Mouse (Mus musculus) fat pad, adult 2 months (tissue): ENCODE measurements around the gene 1700001C02Rik.

Experiments used
- DNase-seq: peaks from one replicate; pipeline ENCODE4 v3.0.0-alpha.2; 2011; ENCODE audit warnings: low read depth, low spot score; ENCODE audit errors: extremely low read depth

Gene 1700001C02Rik

DNA sequence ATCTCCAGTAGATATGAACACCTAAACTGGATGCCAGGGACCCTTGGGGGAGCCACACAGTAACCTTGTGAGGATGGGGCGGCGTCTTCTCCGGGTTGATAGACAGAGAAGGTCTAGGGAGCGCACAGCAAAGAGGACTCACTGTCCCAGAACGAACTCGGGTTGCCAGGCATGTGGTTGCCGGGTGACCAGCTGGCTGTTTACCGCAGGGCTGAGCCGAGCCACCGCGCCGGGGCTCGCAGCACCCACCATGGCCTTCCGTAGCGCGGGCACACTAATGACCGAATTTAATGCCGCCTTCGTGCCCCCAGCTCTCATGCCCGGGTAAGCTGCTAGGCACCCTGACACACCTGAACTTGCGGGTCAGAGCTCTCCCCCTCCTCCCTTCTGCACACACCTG lies at the start of gene 1700001C02Rik:
TSS of gene 1700001C02Rik (plus strand) at position 187 of the 400 bp plus-strand sequence.
- DNase-seq, result no peak

DNA sequence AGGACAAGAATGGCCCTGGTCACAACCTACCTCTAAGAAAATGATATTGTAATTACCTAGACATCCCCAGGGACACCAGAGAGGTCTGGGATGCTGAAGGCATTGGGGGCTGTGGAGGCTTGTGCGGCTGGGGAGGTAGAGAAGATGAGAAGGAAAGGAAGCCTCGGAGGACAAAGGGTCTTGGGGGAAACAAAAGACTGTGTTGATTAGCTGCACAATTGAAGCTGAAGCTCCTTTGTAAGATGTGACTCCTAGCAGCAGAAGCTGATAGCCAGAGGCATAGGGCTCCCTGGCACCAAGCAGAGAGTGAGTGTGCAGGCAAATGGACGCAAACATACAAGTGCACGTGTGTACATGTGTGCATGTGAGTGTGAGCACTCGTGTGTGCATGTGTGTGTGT lies 49.2 kb upstream of the 1700001C02Rik start:
- no peak for DNase-seq

DNA sequence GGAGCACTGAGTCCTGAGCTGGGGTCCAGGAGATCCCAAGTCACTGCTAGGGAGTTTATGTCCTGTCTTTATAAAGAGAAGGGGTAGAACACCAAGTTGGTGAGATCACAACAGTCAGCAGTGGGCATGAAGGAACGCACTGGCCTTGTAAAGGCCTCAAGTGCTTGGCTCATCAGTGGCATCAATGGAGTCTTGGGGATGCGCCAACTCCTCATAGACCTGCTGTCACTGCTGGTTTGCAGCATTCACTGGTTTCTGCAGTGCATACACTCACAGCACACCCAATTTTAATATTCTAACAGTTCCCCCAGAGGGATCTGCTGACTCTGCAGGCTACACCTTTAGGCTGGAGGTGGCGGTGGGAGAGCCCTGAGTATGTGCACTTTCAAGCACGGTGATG lies 42.7 kb upstream of the 1700001C02Rik start:
- DNase-seq, result no peak

DNA sequence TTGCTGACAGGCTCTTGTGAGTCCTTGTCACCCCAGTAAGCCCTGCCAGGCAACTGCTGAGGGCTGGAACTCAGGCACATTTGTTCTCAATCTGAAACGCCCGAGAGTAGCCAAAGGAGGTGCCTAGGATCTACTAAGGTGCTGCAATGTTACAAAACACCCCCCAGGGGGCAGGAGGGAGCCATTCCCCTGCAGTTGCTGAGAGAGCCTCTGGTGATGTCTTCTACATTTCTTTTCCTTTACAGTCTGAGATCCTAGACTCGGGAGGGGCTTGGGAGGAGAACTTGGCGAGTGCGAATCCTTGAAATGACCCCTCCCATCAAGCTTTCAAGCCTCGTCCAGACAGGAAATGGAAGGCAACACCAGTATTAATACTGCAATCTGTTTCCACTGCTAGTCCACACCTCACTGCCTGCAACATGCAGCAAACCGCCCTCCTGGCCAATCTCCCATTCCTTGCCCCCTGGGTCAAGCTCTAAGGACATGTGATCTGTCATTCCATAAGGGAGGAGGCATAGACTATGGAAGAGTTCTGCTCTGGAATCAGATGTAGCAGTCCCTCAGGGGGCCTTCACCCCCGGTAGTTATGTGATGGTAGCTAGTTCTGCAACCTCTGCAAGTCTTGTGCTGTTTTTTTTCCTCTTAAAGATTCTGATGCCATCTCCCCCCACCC lies 42.1 kb upstream of the 1700001C02Rik start:
- no peak for DNase-seq

DNA sequence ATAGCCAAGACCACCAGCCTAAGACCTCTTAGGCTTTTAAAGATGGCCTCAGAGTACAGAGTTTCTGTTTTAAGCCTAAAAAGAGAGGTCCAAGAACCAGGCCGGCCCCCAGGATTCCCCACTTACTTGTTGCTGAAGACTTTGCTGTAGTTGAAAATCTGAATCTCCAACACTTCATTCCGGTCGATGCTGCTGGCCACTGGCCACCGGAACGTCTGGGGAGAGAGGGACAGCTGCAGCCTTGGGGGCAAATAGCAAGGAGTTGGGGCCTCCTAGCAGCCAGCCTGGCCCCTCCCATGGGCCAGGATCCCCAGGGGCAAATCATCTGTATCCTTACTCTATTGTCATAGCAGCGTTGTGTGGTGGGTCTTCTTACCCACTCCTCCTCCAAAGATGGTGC lies 38.4 kb upstream of the 1700001C02Rik start:
- DNase-seq, result no peak

DNA sequence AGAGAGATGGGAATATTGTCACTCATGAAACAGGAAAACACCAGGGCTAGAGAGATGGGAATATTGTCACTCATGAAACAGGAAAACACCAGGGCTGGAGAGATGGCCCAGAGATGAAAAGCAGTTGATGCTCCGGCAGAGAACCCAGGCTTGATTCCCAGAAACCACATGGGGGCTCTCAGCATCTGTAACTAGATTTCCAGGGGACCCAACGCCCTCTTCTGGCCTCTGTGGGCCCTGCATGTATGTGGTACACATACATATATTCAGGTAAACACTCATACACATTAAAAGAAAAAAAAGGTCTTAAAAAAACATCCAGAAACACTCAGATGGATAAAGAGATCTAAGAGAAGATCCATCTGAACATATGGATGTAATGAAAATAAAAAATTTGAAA lies 26.9 kb upstream of the 1700001C02Rik start:
- DNase-seq, result no peak

DNA sequence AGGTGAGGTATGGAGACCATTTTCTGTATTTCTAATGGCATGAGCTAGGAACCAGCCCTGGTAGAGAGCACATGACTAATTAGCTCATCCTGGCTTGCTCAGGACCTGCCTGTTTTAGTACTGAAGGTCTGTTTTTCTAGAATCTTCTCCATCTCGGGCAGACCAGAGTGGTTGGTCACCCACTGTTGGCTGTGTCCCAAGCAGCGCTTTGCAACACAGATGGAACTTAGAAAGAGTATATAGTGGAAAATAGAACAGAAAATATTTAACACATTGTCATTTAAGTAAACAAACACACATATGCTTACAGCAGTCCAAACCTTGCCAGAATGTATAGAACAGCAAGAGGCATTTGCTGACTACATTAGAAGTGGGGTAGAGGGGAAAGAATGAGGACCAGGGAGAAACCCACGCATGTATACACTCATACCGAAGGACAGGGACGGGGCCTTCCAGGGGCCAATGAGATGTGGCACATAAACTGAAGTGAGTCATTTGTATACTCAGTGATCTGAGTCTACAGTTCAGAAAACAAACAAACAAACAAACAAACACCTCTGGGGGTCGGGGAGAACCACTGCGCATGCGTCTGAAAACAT lies 25.4 kb upstream of the 1700001C02Rik start:
- no peak for DNase-seq

DNA sequence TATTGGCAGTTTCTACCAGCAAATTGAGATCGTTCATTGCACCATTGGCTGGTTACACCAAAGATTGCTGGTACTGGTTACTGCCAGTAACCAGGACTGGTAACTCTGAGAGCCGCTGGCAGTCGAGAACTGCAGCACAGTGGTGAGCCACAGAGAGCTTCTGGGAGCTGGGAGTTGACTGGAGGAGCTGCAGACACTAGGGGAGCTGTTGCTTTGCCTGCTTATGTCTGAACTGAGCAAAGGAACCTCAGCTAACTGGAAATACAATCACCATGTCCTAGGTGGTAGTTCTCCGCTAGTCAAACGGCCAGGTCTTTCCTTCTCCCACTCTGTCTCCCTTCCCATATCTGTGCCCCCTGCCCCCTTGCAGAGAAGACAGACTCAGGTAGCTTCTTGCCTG lies 23.7 kb upstream of the 1700001C02Rik start:
- DNase-seq, result no peak

DNA sequence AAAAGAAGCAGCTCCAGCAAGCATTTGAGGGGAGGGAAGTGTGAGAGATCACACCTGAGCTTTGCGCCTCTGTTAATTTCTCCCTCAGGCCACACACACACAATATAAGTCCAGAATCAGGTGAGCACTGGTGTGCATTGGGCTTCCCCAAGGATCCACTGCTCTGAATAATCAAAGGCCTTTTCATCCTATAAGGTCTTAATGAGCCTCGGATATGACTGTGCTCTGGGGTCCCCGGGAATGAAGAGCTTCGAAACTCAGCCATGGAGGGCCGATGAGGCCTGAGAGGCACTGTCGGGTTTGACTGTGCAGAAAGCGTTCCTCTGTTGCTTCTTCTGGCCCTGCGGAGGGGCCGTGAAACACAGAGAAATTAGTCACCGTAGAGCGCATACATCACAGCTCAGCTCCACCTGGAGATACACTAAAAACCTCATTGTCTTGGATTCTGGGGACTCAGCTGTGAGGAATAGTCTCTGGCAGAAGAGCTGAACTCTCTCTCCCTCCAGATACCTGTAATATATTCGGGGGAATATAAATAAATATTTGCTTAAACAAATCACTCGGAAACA lies 21.4 kb upstream of the 1700001C02Rik start:
- DNase-seq, result no peak

DNA sequence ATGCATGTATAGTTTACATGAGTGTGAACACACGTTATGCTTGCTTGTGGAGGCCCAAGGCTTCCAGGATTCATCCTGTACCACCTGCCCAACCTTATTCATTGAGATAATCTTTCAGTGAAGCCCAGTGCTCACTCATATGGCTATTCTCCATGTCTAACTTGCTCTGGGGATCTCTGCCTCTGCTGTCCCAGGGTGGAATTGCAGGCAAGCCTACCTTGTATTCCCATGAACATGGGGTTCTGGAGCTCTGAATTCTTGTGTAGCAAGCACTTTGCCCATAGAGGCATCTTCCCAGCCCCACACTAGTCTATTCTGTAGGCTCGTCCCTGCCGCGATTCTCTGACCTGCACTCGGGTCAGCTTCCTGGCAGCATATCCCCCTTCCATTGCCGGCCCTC lies 9.8 kb upstream of the 1700001C02Rik start:
- DNase-seq, result no peak

DNA sequence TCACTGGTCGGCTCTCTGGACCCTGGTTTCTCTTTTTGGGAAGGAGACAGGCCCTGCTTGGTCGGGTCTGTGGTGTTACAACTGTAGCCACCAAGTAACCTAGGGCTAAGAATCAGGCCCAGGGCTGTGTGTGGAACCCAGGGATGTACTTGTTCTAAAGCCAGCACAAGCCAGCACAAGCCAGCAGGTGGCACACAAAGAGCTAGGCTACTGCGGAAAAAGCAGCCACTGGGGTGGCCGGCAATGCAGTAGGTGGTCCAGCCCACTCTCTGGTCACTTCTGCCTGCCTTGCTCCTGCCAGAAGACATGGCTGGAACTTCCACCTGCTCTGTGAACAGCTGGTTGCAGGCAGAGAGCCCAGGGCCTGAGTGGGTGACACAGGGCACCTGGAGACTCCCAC lies 5.7 kb upstream of the 1700001C02Rik start:
- DNase-seq, result no peak

DNA sequence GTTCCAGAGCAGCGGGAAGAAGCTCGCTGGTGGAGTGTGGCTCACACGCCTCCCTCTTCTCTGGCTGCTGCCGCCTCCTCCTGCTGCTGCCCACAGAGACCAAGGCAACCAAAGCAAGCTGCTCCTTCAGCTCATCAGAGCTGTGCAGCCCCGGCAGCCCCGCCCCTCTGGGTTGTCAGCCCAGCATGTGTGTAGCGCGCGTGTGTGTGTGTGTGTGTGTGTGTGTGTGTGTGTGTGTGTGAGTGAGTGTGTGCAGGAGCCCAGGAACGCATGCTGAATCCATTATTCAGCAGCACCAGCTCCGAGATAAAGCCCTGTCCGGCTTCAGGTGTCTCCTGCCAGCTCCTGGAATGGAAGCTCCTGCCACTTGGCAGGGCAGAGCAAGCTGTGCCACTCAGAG lies 4.0 kb upstream of the 1700001C02Rik start, which contains the start of gene Otof:
TSS of gene Otof (minus strand) at position 112 of the 400 bp plus-strand sequence.
- no peak for DNase-seq

DNA sequence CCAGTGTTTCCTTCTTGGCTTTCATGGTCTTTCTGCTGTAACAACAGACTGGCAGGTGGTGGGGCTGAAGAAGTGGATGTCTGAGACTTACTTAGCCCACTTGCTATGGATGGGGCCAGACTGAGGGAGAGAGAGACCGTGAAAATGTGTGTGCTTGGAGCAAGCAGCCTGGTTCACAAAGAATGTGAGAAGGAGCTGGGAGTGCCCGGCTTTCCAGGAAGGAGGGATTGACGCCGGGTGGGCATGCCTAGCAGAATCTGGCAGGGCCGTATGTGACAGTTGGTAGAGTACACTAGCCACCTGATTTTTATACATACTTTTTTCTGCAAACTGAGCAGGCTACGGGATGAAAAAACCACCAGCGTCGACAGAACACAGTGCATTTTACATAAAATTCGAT lies 468 bp downstream of the 1700001C02Rik start:
- DNase-seq, result no peak

DNA sequence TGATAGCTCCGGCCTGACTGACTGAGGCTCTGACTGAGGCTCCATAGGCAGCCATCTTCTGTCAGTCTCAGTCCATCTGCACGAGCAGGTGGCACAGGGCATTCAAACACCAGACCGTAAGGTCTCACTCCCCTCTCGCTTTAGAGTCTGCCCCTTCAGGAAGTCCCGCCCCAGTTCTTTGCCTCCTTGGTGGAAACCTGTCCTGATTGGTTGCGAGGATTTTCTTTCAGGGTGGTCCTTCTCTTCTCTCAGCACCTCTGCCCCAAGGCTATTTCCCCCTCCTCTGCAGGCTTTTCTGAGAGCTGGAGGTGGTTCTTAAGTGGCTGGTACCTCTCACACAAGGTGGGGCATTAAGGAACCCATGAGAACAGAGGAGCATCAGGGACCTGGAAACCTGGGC lies 4.6 kb downstream of the 1700001C02Rik start:
- no peak for DNase-seq

DNA sequence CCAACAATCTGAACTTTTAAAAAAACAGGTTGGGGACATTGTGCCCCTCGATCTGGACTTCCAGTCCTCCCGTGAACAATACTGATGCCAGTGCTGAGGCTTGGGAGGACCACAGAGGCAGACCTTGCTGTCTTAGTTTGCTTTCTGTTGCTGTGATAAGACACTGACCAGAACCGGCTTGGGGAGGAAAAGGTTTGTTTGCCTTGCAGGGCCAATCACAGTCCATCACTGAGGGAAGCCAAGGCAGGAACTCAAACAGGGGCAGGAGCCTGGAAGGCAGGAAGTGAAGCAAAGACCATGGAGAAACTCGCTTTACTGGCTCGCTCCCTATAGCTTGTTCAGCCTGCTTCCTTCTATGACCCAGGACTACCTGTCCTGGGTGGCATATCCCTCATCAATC lies 6.3 kb downstream of the 1700001C02Rik start:
- no peak for DNase-seq

DNA sequence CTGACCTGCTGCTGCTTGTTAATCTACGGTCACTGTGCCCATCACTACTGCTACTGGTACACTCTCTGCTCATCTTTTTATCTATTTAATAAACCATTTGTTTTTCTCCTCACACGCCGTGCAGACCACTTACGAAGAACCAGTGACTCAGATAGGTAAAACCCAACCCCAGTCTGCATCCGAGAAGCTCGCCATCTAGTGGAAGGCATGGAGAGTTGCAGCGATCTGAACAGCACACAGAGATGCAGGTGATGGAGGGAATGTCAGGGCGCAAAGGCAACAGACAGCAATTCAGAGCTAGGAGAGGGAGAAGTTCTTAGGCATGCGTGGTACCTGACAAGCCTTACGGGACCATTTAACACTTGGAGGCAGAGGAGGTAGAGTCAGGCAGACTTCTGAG lies 10.7 kb downstream of the 1700001C02Rik start:
- no peak for DNase-seq

DNA sequence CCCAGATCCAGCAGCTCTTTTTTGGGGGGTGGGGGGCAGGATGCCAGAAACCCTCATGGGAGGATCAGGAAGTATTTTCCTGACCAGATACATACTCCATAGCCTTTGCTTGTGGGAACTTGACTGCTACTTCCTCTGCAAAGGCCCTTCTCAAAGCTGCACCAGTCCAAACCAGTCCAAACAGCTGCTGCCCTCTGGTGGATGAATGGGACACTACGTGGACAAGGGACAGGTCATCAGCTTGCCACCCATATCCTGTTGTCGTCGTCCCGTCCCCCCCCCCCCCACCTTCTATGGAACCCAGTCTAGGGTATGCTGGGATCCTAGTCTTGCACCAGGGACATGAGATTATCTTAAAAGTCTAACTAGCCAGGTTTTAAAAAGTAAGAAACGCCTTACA lies 16.5 kb downstream of the 1700001C02Rik start:
- no peak for DNase-seq

DNA sequence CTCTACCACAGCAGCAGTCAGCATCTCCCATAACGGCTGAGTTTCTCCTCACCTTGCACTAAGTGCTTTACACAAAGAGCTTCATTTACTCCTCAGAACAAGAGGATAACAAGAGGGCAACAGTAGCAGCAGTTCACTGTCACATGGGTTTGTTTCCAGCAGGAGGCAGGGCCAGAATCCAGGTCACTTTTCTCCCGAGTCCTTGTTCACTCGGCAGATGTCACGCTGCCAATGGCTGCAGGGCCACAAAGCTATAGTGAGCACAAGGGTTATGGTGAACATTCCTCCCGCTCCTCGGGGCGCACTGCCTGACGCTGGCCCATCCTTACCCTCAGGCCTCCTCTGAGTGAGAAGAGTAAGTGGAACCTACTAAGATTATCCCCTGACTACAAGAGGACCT lies 17.7 kb downstream of the 1700001C02Rik start:
- DNase-seq, result no peak

DNA sequence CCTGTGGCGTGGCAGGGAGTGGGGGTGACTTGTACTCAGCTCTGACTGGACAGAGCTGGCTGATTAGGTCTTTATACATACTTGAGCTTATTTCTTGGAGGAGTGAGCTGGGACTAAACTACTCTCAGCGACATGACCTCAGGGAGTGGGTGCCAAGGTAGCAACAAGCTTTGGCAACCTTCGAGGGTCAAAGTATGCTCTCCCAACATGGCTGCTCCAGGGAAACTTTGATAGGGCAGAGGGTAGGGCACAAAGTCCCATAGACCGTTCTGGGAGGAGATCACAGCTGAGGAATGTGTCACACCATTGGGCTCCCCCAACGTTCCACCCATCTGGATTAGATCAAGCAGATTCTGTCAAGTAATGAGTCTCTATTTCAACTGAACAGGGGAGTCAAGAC lies 18.7 kb downstream of the 1700001C02Rik start:
- no peak for DNase-seq

DNA sequence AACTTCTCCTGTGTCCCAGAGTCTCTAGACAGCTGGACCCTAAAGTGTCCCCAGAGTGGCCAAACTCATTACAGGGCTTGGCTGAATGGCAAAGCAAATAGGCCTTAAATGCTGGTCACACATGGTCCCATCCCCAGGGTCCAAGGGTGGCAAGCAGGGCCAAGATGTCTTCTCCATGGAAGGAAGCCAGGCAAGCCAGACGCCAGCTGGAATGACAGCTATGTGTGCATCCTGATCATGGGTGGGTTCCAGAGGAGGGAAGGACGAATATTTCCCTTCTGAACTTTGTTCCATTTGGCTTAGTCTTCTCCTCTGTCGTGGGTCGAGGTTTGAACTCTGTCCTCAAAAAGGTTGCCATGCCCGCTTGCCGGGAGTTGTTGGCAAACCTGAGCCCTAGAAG lies 19.3 kb downstream of the 1700001C02Rik start:
- no peak for DNase-seq

DNA sequence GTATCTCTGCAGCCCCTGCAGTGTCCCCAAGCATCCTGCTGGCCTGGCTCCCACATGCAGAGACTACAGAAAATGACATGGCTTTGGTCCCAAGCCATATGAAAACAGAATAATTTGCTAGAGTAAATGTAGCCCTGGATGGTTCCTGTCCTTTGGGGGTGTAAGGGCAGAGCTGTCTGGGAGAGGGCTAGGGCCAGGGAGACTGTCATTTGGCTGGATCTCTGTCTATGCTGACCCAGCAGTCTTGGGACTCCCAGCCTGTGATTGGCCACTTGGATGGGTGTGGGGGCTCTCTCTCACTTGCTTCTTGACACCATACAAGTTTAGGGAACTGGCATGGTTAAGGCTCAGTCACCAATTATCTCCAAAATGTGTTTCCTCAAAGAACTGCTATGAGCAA lies 24.4 kb downstream of the 1700001C02Rik start:
- no peak for DNase-seq

DNA sequence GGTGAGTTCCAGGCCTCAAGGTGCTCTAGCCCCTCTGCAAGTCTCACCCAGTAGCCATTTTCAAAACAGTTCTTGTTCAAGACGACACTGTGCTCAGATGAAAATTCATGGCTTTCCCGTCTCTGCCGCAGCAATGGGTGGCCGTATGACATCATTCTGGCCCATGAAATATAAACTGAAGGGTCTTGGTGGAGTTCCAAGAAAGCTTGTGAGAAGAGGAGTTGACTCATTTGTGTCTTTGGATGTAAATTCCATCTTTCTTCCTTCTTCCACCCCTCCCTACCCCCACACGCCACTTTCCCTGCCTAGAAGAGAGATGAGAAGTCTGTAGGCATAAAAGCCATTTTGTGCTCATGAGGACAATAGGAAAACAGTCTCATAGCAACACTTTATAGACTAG lies 25.0 kb downstream of the 1700001C02Rik start:
- DNase-seq, result no peak

DNA sequence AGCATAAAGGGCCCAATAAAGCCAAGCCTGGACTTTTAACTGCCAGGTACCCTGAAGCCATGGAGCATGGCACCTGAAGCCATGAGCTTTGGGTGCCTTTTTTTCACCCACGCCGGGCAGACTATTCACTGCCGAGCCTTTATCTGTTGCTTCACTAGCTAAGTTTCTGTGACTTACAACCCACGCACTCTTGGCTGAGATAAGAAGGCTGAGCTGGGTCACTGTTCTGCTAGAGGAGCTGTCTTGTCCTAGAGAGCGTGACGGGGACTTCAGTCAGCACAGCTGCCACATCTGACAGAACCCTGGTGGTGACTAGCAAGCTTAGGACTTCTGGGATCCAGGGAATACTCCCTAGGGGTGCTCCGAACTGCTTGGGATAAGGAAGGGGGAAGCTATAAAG lies 27.9 kb downstream of the 1700001C02Rik start:
- DNase-seq, result no peak
